9 mouse cellular contexts compared by ENCODE assay signal in the genomic region with DNA sequence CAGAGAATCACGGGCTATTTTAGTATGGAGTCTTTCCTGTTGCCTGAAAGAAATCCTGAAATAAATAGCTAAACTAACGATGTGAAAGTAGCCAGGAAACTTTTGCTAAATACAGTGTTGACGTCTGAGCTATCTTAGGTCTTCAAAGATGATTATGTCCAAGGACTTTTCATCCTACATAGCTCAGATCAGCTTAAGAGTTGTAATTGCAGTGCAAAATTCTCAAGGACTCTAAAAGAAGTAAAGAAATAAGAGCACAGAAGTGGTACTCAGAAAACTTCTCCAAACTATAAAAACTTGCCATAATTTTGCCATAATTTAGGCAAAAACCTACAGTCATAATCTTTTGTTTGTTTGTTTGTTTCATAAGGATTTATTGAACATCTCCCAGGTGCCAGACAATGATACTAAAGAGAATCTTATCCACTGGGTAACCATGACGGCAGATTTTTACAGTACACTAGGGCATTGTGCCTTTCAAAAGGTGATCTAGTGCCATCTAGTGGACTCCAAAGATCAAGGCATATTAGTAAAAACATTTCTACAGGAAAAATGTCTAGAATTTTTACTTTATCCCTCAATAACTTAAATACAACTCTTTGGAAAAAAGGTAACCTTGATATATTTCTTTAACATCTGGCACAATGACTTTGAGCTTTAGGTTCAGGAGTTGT. TPM values are rescaled to one million over a fixed set of nuclear protein-coding genes. Genes with fewer than 3 reads are reported as not detected.
DNase-seq lines count a peak whose midpoint lies in the region; ATAC-seq and TF ChIP-seq lines count a peak whose summit lies in the region.
"Had no signal": no experiment of that assay in that cellular context is flagged by ENCODE, and none has a peak within 500 bp of the region (broad histone marks: within the 10 kb centered on the region; RNA-seq: fewer than 3 reads in every experiment).

No protein-coding gene starts in this region.

- H3K4me2 ChIP-seq in limb, embryonic 14.5 days (replicated peaks; ENCODE audit: low read depth, low read length, severe bottlenecking) = no peak overlapping the region
- no peak overlapping the region for H3K4me2 ChIP-seq in forebrain, embryonic 12.5 days
- H3K4me2 ChIP-seq in midbrain, postnatal 0 days (ENCODE audit: low read depth, low read length, poor library complexity, severe bottlenecking) = no peak overlapping the region
- H3K4me2 ChIP-seq: liver, embryonic 15.5 days had no signal

- no peak overlapping the region for H3K4me3 ChIP-seq in limb, embryonic 14.5 days (replicated peaks; ENCODE audit: low read length)
- H3K4me3 ChIP-seq in limb, embryonic 10.5 days = no peak overlapping the region
- no peak overlapping the region for H3K4me3 ChIP-seq in forebrain, embryonic 12.5 days (replicated peaks)
- H3K4me3 ChIP-seq in midbrain, postnatal 0 days (ENCODE audit: low read depth, low read length) = no peak overlapping the region
- H3K4me3 ChIP-seq: liver, embryonic 15.5 days had no signal

- no peaks in the 10 kb centered on the region for H3K36me3 ChIP-seq in limb, embryonic 14.5 days (ENCODE audit: control insufficient read depth, insufficient read depth, low read length)
- no peaks in the 10 kb centered on the region for H3K36me3 ChIP-seq in limb, embryonic 10.5 days
- H3K36me3 ChIP-seq in forebrain, embryonic 12.5 days (replicated peaks) = no peaks in the 10 kb centered on the region
- H3K36me3 ChIP-seq in midbrain, postnatal 0 days (ENCODE audit: insufficient read depth, low read length) = no peaks in the 10 kb centered on the region
- H3K36me3 ChIP-seq: liver, embryonic 15.5 days had no signal

- H3K27ac ChIP-seq in limb, embryonic 14.5 days (replicated peaks; ENCODE audit: low read depth, low read length) = no peak overlapping the region
- no peak overlapping the region for H3K27ac ChIP-seq in limb, embryonic 10.5 days
- H3K27ac ChIP-seq in forebrain, embryonic 12.5 days = no peak overlapping the region
- H3K27ac ChIP-seq in midbrain, postnatal 0 days (ENCODE audit: low read depth, low read length) = no peak overlapping the region
- H3K27ac ChIP-seq: liver, embryonic 15.5 days had no signal

- no peaks in the 10 kb centered on the region for H3K4me1 ChIP-seq in limb, embryonic 14.5 days (ENCODE audit: control insufficient read depth, insufficient read depth, low read length)
- no peaks in the 10 kb centered on the region for H3K4me1 ChIP-seq in limb, embryonic 10.5 days
- no peaks in the 10 kb centered on the region for H3K4me1 ChIP-seq in forebrain, embryonic 12.5 days
- no peaks in the 10 kb centered on the region for H3K4me1 ChIP-seq in midbrain, postnatal 0 days (ENCODE audit: insufficient read depth, low read length)
- H3K4me1 ChIP-seq: liver, embryonic 15.5 days had no signal

- H3K9me3 ChIP-seq in limb, embryonic 14.5 days (ENCODE audit: control insufficient read depth, low read length) = no peaks in the 10 kb centered on the region
- H3K9me3 ChIP-seq in limb, embryonic 10.5 days (replicated peaks) = no peaks in the 10 kb centered on the region
- H3K9me3 ChIP-seq in forebrain, embryonic 12.5 days = no peaks in the 10 kb centered on the region
- H3K9me3 ChIP-seq in midbrain, postnatal 0 days (ENCODE audit: low read length) = no peaks in the 10 kb centered on the region
- H3K9me3 ChIP-seq: liver, embryonic 15.5 days had no signal

- no peaks in the 10 kb centered on the region for H3K27me3 ChIP-seq in limb, embryonic 14.5 days (ENCODE audit: control insufficient read depth, insufficient read depth, low read length)
- no peaks in the 10 kb centered on the region for H3K27me3 ChIP-seq in limb, embryonic 10.5 days (ENCODE audit: low read depth, poor library complexity, severe bottlenecking)
- no peaks in the 10 kb centered on the region for H3K27me3 ChIP-seq in forebrain, embryonic 12.5 days
- H3K27me3 ChIP-seq in midbrain, postnatal 0 days (ENCODE audit: insufficient read depth, low read length) = no peaks in the 10 kb centered on the region
- H3K27me3 ChIP-seq: liver, embryonic 15.5 days had no signal

- peak; percentile 6 for DNase-seq in adrenal gland, postnatal 10 days
- DNase-seq in adrenal gland, adult 8-10 months = no peak
- DNase-seq in limb, embryonic 14.5 days (ENCODE audit: low spot score) = peak; percentile 48
- no peak for DNase-seq in limb, embryonic 10.5 days (ENCODE audit: low spot score)
- peak; percentile 77 for DNase-seq in midbrain, postnatal 0 days (ENCODE audit: low spot score)
- DNase-seq in adrenal gland, adult 2 months = no peak

- TF ChIP-seq CTCF in midbrain, postnatal 0 days (IDR thresholded peaks at IDR 0.05) = peak; percentile 80

- H3K9ac ChIP-seq in limb, embryonic 14.5 days (ENCODE audit: low read depth, low read length, severe bottlenecking) = no peak overlapping the region
- H3K9ac ChIP-seq in forebrain, embryonic 12.5 days = no peak overlapping the region
- no peak overlapping the region for H3K9ac ChIP-seq in midbrain, postnatal 0 days (replicated peaks; ENCODE audit: low read length, poor library complexity, severe bottlenecking)
- H3K9ac ChIP-seq: liver, embryonic 15.5 days had no signal

- ATAC-seq in limb, embryonic 14.5 days (ENCODE audit: low FRiP score, low read depth) = no peak
- ATAC-seq in forebrain, embryonic 12.5 days (ENCODE audit: low FRiP score) = peak; percentile 80; the same call in 1 of the 2 replicates
- ATAC-seq in midbrain, postnatal 0 days (ENCODE audit: low FRiP score) = no peak
- ATAC-seq in inflammation-experienced regulatory T-cells, adult 6 months = no peak

- TF ChIP-seq POLR2A in limb, embryonic 14.5 days (IDR thresholded peaks at IDR 0.05; ENCODE audit: borderline replicate concordance, extremely low read depth, insufficient read depth, insufficient read length) = no peak

- WGBS in limb, embryonic 14.5 days = 42% methylated on average over 4 of the region's 4 CpGs
- WGBS in limb, embryonic 10.5 days = 60% methylated on average over 4 of the region's 4 CpGs
- 47% methylated on average over 4 of the region's 4 CpGs for WGBS in forebrain, embryonic 12.5 days
- WGBS in midbrain, postnatal 0 days = 54% methylated on average over 4 of the region's 4 CpGs

RNA-seq across cellular contexts. Expression of a gene that starts 41.3 kb away (rescaled TPM):
- under 1 TPM; 0.09 to 0.12 TPM for total RNA-seq in adrenal gland, postnatal 10 days (2021)
- 1 to 10 TPM in 1 of 4 experiments, under 1 TPM in 3; 0.15 to 1.1 (median 0.68) TPM for total RNA-seq in adrenal gland, adult 8-10 months (2022)
- polyA plus RNA-seq in limb, embryonic 14.5 days (2012; rRNA removed) = 0.13 TPM in 1 of 2 replicates, not detected in the other
- polyA plus RNA-seq in limb, embryonic 14.5 days (2014; fragmentation: Nextera tagmentation; extraction: Ambion mirVana) = not detected in 2 replicates
- polyA plus RNA-seq in limb, embryonic 10.5 days (2016; fragmentation: Nextera tagmentation; extraction: Ambion mirVana) = 0.31 and 0.49 TPM in 2 replicates
- polyA plus RNA-seq in forebrain, embryonic 12.5 days (2016; fragmentation: Nextera tagmentation; extraction: Ambion mirVana) = 2.9 and 3.2 TPM in 2 replicates
- total RNA-seq in midbrain, postnatal 0 days (2014; rRNA removed) = 0.61 and 1.2 TPM in 2 replicates
- polyA plus RNA-seq in midbrain, postnatal 0 days (2015; fragmentation: Nextera tagmentation; extraction: Ambion mirVana) = 1.9 and 3.9 TPM in 2 replicates
- polyA plus RNA-seq in inflammation-experienced regulatory T-cells, adult 6 months (2017; shearing (Covaris generic)) = not detected
- total RNA-seq in adrenal gland, adult 2 months (2021) = under 1 TPM; 0.14 to 0.43 TPM
- polyA plus RNA-seq in adrenal gland, adult 2 months (2012; rRNA removed) = 0.02 and 0.08 TPM in 2 replicates
- polyA plus RNA-seq: liver, embryonic 15.5 days had no signal

Comparison
In these comparisons a context has a peak if more than half of its experiments do, and no peak if none do; other contexts are left out.
1. DNase-seq: peak in adrenal gland, postnatal 10 days (single experiment), limb, embryonic 14.5 days (single experiment) and midbrain, postnatal 0 days (single experiment); none in adrenal gland, adult 8-10 months (single experiment), limb, embryonic 10.5 days (single experiment) and adrenal gland, adult 2 months (single experiment).